Mouse (Mus musculus) ES-E14 (cell line): ENCODE measurements at regions not wholly inside any gene's neighbourhood (a gene's known extent, or its start where the extent isn't known, plus 50 kb on each side); places are given as distances from the start of the nearest gene placed in this dataset.

ENCODE experiments used
- DNase-seq: peaks from one replicate; pipeline ENCODE4 v3.0.0-alpha.2; 2013; ENCODE audit warnings: low read depth, low spot score
- H3K27ac ChIP-seq: 2 replicates; pipeline ENCODE4 v1.5.1; 2012; ENCODE audit warnings: low read depth, mild to moderate bottlenecking, low read length, moderate library complexity, mixed read lengths; ENCODE audit not compliant: poor library complexity, insufficient read depth, severe bottlenecking
- H3K36me3 ChIP-seq: 2 replicates; pipeline ENCODE4 v1.6.1; 2012; ENCODE audit warnings: mild to moderate bottlenecking, low read length, moderate library complexity, mixed read lengths; ENCODE audit not compliant: control insufficient read depth, poor library complexity, insufficient read depth, severe bottlenecking
- H3K4me1 ChIP-seq, 2 experiments: fragments of 150-350 bp in 1 of 2; sonication (generic) in 1 of 2; 2 replicates each; pipeline ENCODE4 v1.6.1; 2012; ENCODE audit warnings: low read length in 2 of 2, mild to moderate bottlenecking in 1 of 2, mixed read lengths in 1 of 2; ENCODE audit not compliant: control insufficient read depth in 2 of 2, insufficient read depth in 2 of 2, poor library complexity in 1 of 2
- H3K4me3 ChIP-seq, 2 experiments: fragments of 150-350 bp in 1 of 2; sonication (generic) in 1 of 2; 2 replicates each; pipeline ENCODE4 v1.5.1; 2012; ENCODE audit warnings: low read length in 2 of 2, low read depth in 1 of 2, mild to moderate bottlenecking in 1 of 2, mixed read lengths in 1 of 2; ENCODE audit not compliant: insufficient read depth in 1 of 2, poor library complexity in 1 of 2, severe bottlenecking in 1 of 2
- H3K9ac ChIP-seq: 2 replicates; pipeline ENCODE4 v1.6.1; 2012; ENCODE audit warnings: low read depth, mild to moderate bottlenecking, low read length, mixed read lengths; ENCODE audit not compliant: poor library complexity, insufficient read depth, severe bottlenecking
- H3K9me3 ChIP-seq: fragments of 150-350 bp; sonication (generic); 2 replicates; pipeline ENCODE4 v1.6.1; 2012; ENCODE audit warnings: low read depth, mild to moderate bottlenecking, low read length; ENCODE audit not compliant: control insufficient read depth, insufficient read depth
- CHD2 ChIP-seq: IDR thresholded peaks from 2 replicates; pipeline ENCODE4 v1.6.1; 2014; ENCODE audit warnings: mild to moderate bottlenecking, low read depth, low read length, inconsistent platforms
- HCFC1 ChIP-seq: IDR thresholded peaks from 2 replicates; pipeline ENCODE4 v1.6.1; 2012; ENCODE audit warnings: low read length, inconsistent platforms, borderline replicate concordance; ENCODE audit not compliant: insufficient read depth
- MAFK ChIP-seq: IDR thresholded peaks from 2 replicates; pipeline ENCODE4 v1.6.1; 2014; ENCODE audit warnings: mild to moderate bottlenecking, low read depth, low read length, inconsistent platforms; ENCODE audit not compliant: insufficient read depth
- ZC3H11A ChIP-seq: IDR thresholded peaks from 2 replicates; pipeline ENCODE4 v1.6.1; 2012; ENCODE audit warnings: low read depth, mild to moderate bottlenecking, inconsistent platforms, low read length, borderline replicate concordance
- ZNF384 ChIP-seq: IDR thresholded peaks from 2 replicates; pipeline ENCODE4 v1.6.1; 2012; ENCODE audit warnings: low read depth, low read length, inconsistent platforms
- in situ Hi-C, 2 experiments: fragments of 600-800 bp; cut with MboI; formaldehyde crosslinking; loops; one replicate each; pipeline ENCODE4 v1.15.1; 2025; ENCODE audit warnings: low sequenced_read_pairs in 2 of 2, inconsistent platforms in 1 of 2; ENCODE audit not compliant: unreplicated experiment in 2 of 2

DNA sequence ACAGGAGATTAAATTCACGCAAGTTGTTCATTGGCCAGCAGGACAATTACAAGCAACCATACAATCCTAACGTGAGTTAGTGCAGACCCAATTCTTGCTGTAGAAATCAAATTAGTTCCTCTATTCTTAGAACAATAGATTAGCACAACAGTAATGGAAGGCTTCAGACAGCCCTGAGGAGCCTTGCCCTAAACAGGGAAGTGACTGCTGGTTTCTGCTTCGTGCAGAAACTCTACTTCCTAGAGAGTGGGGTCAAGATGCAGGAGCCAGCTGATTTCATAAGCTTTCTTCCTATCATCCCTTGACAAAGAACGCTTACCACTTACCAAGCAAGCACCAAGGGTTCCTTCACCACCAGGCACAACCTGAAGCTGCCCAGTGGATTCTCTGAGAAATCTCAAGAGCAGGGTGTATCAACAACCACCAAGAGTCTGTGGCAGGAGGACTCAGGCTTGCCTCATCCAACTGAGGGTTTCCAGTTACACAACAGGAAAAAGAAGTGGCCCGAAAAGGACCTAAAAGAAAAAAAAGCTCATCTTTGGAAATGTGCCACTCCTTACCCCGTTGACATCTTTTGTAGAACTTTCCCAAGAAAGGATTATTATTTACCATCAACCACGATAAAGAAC lies 154.6 kb downstream of the Kctd12 start:
- Histone ChIP-seq H3K9me3 (no peaks in the 10 kb centered on the region), H3K36me3 (no peaks in the 10 kb centered on the region), H3K9ac (no peak overlapping the region), H3K4me3 (no peak overlapping the region), H3K4me1 (no peaks in the 10 kb centered on the region), H3K27ac (no peak overlapping the region)
- TF ChIP-seq HCFC1 = no peak
- no peak for TF ChIP-seq MAFK
- no peak for TF ChIP-seq ZC3H11A
- TF ChIP-seq CHD2 = no peak
- no peak for TF ChIP-seq ZNF384
- DNase-seq = no peak
- in situ Hi-C loops = no loop called here

DNA sequence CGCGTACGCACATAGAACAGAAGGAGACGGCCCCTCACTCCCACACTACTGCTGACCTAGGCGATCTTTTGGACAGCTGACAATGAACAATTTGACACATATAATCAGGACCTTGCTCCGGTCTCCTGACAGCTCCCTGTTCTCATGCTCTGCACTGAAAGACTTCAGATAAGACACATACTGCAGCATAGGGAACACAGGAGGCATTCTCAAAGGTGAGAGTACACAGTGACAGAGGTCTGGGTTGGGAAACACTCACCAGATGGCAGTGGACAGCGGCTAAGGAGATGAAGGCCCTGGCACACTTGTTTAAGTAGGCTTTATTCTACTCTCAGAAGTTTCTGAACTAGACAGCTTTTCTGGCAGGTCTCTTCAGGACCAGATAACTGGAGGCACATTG lies 156.9 kb downstream of the Kctd12 start:
- Histone ChIP-seq H3K27ac (no peak overlapping the region), H3K4me1 (no peaks in the 10 kb centered on the region), H3K9ac (no peak overlapping the region), H3K9me3 (no peaks in the 10 kb centered on the region), H3K4me3 (no peak overlapping the region), H3K36me3 (no peaks in the 10 kb centered on the region)
- DNase-seq = no peak
- in situ Hi-C loops = no loop called here
- TF ChIP-seq MAFK = no peak
- TF ChIP-seq ZNF384 = no peak
- no peak for TF ChIP-seq HCFC1
- no peak for TF ChIP-seq ZC3H11A
- TF ChIP-seq CHD2 = no peak

DNA sequence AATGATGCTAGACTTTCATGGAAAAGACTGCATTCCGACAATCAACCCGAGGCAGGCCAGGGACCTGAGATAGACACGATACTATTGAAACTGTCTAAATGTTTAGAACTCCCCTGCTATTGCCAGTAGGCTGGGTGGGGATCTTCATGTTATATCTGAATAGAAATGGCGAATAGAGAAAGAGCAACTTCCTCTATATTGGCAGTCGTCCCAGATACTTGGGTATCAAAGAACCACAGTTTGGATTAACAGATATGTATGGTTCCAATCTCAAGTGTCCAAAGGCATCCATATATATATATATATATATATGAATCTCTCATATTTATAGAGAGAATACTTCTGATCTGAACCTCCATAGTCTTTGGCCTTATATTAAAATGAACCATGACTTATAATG lies 161.8 kb downstream of the Kctd12 start:
- DNase-seq = no peak
- Histone ChIP-seq H3K27ac (no peak overlapping the region), H3K9ac (no peak overlapping the region), H3K4me3 (no peak overlapping the region), H3K4me1 (no peaks in the 10 kb centered on the region), H3K9me3 (no peaks in the 10 kb centered on the region), H3K36me3 (no peaks in the 10 kb centered on the region)
- TF ChIP-seq ZNF384 = no peak
- TF ChIP-seq HCFC1 = no peak
- in situ Hi-C loops = no loop called here

DNA sequence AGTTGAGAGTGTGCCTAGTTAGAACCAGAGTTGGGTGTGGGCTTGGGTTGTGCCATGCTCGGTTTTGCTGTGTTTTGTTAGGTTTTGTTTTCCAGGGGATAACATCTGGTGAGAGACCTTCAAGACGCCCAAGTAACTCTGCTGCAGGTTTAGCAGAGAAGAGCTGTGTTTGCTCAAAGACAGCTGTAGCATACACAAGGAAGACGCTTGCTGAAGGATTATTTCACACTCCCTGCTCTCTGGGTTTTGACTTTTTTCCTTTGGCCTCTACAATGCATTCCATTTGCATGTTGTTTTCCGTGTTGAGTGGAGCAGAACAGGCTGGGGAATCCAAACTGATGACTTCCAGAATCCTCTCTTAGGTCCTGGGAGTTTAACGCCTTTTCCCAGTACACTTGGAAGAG lies 170.8 kb downstream of the Kctd12 start:
- TF ChIP-seq MAFK (no peak), ZC3H11A (no peak), HCFC1 (no peak), ZNF384 (no peak)
- DNase-seq = no peak
- in situ Hi-C loops = no loop called here
- H3K36me3 ChIP-seq = no peaks in the 10 kb centered on the region
- H3K4me3 ChIP-seq = no peak overlapping the region
- no peak overlapping the region for H3K9ac ChIP-seq
- H3K4me1 ChIP-seq = no peaks in the 10 kb centered on the region
- H3K27ac ChIP-seq = no peak overlapping the region
- H3K9me3 ChIP-seq = no peaks in the 10 kb centered on the region

- in situ Hi-C loops = no loop called here
- no peak for TF ChIP-seq ZC3H11A
- no peak for TF ChIP-seq CHD2
- no peak overlapping the region for H3K27ac ChIP-seq
These were observed 171.4 kb downstream of the Kctd12 start for GRCm38 (mm10) chr14:102811022-102811421.

More at GRCm38 (mm10) chr14:102811022-102811421, 171.4 kb downstream of the Kctd12 start:
- H3K4me1 ChIP-seq = no peaks in the 10 kb centered on the region
- H3K9me3 ChIP-seq = no peaks in the 10 kb centered on the region
- H3K36me3 ChIP-seq = no peaks in the 10 kb centered on the region
- no peak for DNase-seq
- no peak overlapping the region for H3K4me3 ChIP-seq
- H3K9ac ChIP-seq = no peak overlapping the region
